Mouse (Mus musculus) gastrocnemius, postnatal 36 days (tissue): ENCODE measurements around the gene Cntn5. TPM values are rescaled to one million over a fixed set of nuclear protein-coding genes. Genes with fewer than 3 reads are reported as not detected.

Source experiments
- DNase-seq, 2 experiments: peaks; one replicate each; pipeline ENCODE4 v3.0.0; 2022
- intact Hi-C: fragments of 180-260 bp; cut with DNase I; formaldehyde crosslinking; loops from one replicate; pipeline ENCODE4 v1.15.1; 2025
- long read RNA-seq, 2 experiments: library from polyadenylated mRNA; stranded (forward); transcript quantifications; one replicate each; pipeline ENCODE4 v2.0.0; 2021
- total RNA-seq, 2 experiments: library from RNA; stranded (reverse); gene quantifications; 2 replicates each; pipeline ENCODE4 v1.2.3; 2021

The Cntn5 gene
- not detected for total RNA-seq
- long read RNA-seq, experiment 1, result 0 reads
- long read RNA-seq, experiment 2, partial matches to known transcripts, result 0 of 2 reads
- long read RNA-seq, experiment 2, other reads (novel, unspliced or antisense), result 2 of 2 reads

DNA sequence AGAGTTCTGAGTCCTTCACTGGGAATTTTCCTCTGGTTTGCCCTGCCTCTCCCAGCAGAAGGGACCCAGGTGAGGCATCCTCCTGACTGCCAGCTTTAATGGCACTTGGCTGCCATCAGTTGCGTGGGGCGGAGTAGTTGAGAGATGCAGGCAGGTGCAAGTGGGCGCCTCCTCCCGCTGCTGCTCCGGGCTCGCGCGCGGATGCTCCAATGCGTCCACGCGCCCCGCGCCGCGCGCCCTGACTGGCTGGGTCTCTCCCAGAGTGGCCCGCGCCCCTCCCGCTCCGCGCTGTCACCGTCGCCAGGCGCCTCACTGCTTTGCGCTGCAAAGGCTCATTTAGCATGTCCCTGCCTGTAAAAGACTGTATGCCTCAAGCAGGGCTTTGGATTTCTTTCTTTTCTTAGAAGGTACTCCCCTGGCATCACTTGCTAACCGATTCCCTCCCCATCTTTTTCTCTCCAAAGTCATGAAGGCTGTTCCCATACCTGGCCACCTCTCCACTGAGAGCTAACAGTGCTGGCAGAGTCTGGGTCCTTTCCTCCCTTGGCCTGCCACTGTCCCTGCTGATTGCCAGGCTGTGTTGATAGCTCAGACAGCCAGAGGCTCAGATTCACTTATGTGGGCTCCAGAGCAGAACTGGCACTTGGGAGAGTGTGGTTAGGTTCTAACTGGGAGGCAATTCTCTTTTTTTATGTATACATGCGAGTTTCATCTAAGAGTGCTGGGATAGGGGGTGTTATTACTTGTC lies at the start of gene Cntn5:
Cntn5 (minus strand) TSS at position 160 of the 748 bp plus-strand sequence.
- no peak for DNase-seq
- intact Hi-C loops, result no loop called here

DNA sequence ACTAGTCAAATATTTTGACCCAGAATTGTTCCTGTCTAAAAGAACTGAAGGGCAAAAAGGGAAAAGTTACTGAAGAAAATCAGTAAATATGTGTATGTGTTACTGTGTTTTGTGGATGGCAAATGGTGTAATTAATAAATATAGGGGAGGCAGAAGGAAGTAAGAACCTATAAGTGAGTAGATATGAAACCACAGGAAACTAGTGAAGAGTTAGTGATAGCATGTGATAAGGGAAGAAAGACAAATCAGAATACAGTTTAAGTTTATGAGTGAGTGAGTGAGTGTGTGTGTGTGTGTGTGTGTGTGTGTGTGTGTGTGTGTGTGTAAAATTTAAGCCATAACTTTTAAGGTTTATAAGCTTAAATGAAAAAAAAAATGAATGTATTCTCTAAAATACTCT lies 45.9 kb upstream of the Cntn5 start:
- intact Hi-C loops, result no loop called here
- no peak for DNase-seq

DNA sequence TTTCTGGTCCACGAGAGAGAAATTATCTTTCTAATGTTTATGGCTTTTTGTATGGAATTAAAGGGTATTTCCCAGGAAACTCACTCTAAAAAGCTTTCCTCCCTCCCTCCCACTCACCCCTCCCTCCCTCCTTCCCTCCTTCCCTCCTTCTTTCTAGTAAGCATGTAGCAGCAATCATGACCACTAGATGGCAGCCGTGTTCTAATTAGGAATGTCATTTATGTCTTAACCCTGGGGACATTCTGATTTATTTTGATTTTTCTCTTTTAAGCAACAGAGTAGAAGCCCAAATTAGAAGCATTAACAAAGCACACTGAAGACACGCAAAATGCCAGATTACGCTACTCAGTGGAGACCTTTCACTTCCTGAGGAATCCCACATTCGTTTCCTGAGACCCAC lies 5.0 kb upstream of the Cntn5 start:
- peak in 1 of 2 experiments; percentile 8 for DNase-seq
- intact Hi-C loops, result no loop called here

DNA sequence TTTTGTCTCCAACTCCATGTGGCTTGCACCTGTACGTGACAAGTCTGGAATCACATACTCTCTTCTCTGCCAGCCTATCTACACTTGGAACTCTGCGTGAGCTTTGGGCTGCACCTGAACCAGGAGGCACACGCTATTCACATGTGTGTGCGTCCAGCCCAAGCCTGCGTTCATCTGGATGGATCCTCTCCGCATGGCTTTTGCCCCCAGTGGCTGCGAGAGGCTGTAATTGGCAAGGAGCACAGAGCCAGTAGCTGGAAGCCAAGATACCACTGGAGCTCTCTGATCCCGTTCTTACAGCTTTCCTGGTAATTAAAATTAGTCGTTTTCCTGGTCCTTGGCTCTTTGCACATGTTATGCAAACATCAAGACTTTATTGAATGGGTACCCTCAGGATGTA lies 1.1 kb upstream of the Cntn5 start:
- no peak for DNase-seq

DNA sequence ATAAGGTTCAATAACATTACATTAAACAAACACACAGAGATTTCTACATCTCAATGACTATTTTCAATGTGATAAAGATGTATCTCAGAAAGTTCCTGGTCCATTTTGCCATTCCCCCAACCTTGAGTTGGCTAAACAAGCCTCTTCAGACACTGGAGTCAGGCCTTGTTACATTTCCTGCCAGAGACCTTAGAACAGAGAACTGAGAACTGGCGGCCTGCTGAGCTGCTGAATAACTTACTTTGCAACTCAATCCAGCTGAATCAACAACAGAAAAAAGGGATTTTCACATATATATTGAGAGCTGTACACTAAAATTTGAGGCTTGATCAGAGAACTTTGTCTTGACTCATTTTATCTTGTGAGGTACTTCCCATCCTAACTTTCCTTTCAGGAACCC lies 24.8 kb downstream of the Cntn5 start:
- DNase-seq, result no peak
- intact Hi-C loops, result no loop called here

More for the DNA sequence above, 1.1 kb upstream of the Cntn5 start:
- intact Hi-C loops, result no loop called here

DNA sequence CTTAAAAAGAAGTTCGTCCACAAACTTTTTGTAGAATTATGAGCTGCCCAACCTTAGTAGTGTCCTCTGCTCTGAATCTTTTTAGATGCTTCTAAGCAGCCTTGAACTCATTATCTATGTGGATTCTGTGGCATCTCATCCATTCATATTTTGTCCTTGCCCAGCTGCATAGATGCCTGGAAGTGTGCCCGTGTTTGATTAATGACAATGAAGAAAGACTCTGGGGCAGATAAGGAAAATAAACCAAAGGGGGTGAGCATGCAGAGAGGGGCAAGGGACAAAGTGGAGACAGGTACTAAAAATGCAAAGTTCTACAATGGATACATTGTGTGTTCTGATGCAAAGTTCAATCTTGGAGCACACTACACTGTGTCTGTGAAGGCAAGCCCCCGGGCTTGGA lies 30.7 kb downstream of the Cntn5 start:
- DNase-seq, result no peak
- intact Hi-C loops, result no loop called here

DNA sequence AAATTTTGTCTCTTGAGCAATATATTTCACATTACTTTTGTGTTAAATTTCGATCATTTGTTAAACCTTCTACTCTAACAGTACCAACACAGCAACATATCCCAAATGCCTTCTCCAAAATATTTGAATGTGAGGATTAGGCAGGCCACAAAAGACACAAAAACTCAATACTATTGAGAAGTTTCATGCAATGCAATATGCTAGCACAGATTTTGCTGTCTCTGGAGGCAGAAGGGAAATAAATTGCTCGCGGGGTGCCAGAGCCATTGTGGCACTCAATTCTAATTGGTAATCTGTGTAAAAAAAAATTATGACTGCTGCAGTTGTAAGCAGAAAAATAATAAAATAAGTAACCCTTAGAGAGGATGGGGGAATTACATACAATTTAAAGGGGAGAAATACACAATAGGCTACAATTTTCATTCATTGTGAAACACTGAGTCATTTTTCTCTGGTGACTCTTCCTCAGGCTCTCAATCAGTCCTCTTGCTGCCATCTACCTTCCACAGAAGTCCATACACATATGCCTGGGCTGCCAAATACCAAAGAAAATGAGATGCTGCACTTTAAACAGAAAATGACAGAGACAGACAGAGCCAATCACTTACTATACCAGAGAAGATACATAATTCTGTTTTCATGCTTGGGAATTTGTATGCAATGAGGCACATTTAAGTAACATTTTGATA lies 48.2 kb downstream of the Cntn5 start:
- DNase-seq, result no peak

DNA sequence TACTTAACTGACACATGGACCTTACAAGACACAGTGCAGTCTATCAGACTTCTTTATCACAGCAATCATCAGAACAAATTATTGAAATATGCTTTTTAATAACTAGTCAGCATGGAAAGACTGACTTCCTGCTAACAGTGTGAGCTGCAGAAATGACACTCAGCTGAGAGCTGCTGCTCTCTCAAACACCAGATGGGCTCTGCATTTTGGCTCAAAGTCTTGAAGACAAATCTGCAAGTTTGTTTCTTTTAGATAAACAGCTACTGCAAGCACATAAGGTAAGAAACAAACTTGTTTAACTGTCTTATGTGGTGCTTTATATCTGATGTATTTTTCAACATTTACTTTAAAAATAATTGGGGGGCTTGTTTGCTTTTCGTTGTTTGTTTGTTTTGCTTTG lies 87.9 kb downstream of the Cntn5 start:
- no peak for DNase-seq
- intact Hi-C loops, result no loop called here

More for the DNA sequence above, 48.2 kb downstream of the Cntn5 start:
- intact Hi-C loops, result no loop called here

DNA sequence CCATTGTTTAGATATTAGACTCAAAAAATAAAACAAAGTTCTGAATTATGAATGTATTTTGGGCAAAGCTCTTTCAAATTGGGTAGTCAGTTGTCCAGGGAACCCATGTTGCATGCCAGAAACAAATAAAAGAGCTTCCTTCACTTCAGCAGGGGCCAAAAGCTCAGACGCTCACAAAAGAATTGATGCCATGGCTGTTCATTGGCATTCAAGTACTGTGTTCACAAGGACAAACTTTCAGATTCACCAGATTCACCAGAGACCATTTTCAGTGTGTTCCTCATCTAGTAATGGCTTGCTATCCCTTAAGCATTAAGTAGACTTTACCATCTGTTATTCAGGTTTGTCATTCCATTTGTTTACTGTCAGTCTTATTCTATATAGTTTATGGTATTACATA lies 107.4 kb downstream of the Cntn5 start:
- no peak for DNase-seq
- intact Hi-C loops, result no loop called here

DNA sequence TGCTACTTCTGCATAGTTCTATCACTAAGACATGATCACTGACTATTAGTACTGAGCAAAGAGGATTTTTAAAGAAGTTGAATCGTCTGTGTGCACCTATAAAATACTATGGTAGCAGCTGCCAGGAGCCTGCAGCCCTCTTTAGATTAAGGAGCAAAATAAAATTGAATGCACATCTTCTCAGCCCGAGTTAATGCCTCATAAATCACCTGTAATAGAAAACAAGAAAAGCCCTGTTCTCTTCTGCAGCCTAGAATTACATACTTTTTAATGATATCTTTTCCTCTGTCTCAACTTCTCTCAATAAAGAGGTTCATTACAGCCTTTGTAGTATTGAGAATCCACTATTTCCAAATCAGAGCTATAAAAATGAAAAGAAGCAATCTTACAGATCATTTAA lies 109.5 kb downstream of the Cntn5 start:
- intact Hi-C loops, result no loop called here
- no peak for DNase-seq

DNA sequence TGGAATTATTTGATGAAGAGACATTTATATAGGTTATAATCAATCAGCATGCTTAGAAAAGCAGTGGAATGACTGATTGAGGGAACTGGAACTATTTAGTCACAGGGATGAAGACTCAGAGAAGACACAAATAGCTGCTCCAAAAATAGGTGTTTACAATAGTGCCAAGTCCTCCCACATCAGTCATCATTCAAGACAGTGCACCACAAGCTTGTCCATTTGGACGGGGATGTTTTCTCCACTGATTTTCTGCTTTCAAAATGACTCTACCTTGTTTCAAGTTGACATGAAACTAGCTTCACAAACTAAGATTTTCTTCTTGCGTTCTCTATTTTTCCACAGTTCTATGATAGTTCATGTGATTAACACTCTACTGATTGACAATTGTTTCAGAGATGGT lies 172.7 kb downstream of the Cntn5 start:
- intact Hi-C loops, result no loop called here
- DNase-seq, result no peak

DNA sequence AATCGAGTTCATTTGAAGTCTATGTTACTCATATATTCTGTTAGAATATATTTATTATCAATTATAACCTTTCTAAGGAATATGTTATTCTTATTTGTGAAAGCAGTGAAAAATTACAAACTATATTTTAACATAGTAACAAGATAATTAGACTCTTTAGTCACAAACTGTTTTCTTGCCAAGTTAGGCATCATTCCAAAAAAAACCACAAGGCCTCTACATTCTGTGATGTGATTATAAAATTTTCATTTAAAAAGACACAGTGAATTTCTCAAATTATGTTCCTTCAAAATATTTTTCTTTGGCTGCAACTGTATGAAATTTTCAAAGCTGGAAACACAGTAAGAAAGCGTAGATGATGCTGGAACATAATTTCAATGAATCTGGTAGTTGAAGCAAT lies 180.4 kb downstream of the Cntn5 start:
- intact Hi-C loops, result no loop called here
- no peak for DNase-seq

DNA sequence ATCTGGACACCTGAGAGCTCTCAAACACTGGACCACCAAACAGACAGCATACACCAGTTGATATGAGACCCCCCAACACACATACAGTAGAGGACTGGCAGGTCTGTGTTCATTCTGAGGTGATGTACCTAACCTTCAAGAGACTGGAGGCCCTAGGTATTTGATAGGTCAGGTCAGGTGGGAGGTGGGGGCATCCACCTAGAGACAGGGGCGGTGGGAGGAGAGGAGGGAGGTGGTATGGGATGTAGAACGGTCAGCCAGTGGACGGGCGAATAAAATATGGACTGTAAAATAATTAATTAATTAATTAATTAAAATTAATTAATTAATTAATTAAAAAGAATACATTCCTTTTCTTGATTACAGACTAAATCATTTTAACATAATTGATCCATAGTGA lies 182.5 kb downstream of the Cntn5 start:
- DNase-seq, result no peak
- intact Hi-C loops, result no loop called here

DNA sequence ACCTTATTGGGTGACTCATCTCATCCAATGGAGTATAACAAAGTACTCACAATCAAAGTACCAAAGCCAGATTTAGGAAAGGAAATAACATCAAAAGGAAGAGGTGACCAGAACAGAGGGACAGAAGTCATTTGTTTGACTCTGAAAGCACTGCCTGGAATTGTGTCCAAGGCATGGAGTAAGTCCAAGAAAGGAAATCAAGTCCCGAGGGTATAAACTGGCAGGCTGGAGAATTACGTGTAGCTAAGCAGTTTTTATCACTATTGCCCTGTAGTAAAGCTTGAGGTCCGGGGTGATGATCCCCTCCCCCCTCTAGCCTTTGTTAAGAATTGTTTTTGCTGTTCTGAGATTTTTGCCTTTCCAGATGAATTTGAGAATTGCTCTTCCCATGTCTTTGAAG lies 185.6 kb downstream of the Cntn5 start:
- intact Hi-C loops, result no loop called here
- DNase-seq, result no peak

DNA sequence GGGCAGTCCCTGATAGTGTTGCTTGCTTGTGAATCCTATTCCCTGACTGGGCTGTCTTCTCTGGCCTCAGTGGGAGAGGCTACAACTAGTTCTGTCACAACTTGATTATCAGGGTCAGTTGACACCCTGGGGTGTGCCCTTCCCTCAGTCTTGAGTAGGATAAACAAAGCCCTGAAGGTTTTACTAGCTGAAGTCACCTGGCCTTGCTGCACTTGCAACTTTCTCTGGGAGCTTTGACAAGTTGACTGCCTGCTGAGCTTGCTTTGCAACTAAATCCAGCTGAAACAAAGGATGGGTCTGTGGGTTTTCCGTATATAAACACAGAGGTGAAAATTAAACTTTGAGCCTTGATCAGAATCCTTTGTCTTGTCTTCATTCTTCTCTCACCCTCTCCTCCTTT lies 190.9 kb downstream of the Cntn5 start:
- DNase-seq, result no peak
- intact Hi-C loops, result no loop called here

DNA sequence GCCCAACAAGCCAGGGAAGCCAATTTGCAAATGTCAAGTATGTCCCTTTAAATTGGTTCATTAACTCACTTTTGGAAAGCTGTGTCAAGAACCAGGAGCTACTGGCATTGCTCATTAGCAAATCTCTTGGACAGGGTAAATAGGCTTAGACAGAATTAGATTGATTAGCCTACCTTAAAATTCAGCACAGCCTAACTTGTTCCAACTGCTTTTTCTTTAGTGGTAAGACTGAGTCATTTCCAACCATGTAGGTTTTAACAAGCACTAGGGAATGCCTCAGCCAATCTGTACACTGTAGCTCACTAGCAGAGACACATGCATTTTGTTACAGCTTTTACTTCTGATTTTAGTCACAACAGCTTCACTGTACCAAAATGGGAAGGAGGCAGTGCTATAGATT lies 222.9 kb downstream of the Cntn5 start:
- no peak for DNase-seq
- intact Hi-C loops, result no loop called here

DNA sequence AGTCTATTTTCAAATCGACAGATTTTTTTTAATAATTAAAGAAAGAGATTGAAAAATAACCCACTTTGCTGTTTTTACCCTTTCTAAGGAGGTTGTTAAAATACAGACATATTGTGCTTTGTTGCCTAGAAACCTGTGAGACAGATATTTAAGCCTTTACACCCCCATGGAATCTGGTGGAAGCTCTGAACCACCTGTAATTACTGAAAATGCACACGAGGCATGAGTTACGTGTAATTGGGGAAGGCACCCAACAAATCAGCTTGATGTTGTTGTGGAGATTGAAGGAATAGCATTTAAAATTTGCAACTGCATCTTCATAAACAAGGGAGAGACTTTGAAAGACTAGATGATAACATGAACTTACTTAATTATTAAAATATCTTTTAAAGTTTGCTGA lies 223.4 kb downstream of the Cntn5 start:
- intact Hi-C loops, result no loop called here
- no peak for DNase-seq

DNA sequence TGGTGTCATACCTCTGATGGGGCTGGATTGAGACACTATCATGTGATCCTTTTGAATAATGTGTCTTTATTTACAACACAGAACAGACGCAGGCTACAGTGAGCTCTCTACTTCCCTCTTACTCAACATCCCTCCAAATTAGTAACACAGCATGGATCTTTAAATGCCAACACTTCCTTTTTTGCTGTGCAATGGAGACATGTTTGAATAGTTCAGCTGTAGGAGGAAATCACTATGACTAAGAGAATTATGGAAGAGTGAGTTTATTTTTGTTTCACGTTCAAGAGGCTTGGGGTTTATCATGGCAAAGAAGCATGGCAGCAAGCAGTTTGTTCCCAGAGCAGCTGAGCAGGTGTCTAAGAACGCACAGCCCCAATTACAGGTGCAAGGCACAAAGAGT lies 235.9 kb downstream of the Cntn5 start:
- DNase-seq, result no peak
- intact Hi-C loops, result no loop called here

DNA sequence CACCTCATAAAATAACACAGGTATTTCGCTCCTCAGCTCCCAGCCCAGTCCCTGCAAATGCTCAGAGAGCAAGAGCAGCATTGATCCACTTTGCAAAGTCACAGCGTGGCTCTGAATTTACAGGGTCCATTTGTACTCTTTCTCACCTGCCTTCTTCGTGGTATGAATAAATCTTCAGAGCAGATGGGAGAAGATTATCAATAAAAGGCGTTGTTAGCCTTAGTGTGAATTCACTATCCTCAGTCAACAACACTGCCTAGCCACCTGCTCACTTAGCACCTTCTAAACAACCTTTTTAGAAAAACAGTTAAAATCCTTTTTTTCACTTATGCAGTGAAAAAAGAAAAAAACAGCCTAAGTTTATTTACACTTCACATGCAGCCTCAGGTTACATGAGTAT lies 237.1 kb downstream of the Cntn5 start:
- DNase-seq, result no peak
- intact Hi-C loops, result no loop called here

DNA sequence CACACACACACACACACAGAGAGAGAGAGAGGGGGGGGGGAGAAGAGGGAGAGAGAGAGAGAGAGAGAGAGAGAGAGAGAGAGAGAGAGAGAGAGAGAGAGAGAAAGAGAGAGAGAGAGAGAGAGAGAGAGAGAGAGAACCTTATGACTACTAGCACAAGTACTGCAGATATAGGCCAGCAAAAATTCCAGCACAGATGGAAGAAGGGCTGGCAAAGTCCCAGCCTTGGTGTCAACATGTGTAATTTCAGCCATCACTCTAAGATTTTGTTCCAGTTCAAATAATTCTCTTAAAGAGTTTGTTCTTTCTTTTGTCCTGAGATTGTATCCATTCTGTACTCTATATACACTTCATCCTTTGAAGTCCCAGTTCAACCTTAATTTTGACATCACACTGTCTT lies 238.8 kb downstream of the Cntn5 start:
- no peak for DNase-seq
- intact Hi-C loops, result no loop called here

DNA sequence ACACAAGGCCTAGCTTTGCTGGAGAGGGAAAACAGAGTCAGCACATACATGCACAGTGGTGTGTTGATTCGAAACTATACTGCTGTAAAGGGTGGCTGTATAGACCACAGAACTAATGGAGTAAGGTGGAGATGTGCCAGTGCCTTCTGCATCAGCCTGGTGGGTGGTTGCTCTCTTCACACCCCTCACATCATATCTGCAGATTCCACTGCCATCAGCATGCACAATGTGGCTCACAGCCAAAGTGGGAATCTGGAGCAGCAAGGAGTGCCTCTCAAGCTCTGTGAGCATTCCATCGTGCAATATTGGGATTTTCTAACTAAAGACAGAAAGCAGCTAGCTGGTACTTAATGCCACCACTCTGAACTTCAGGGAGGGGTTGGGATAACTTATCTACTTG lies 241.5 kb downstream of the Cntn5 start:
- intact Hi-C loops, result no loop called here
- no peak for DNase-seq

DNA sequence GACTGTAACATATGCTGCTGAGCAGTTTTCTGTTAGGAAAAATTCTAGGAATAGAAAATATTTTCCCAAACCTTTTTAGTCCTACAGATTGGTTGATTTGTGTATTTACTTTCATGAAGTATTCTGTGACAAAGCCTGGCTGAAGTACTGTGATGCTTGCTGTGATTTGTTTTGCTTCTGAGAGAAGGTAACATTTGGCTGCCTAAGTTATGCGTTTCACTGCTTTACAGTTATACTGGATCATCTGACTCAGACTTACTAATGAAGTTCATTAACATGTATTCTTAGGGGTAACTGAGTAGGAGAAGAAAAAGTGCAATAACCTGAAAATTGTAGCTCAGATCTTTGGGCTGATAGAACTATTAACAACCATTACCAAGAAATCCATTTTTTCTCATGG lies 245.1 kb downstream of the Cntn5 start:
- DNase-seq, result no peak
- intact Hi-C loops, result no loop called here
